ENCODE assay signal across 1 mouse cellular context in the genomic region with DNA sequence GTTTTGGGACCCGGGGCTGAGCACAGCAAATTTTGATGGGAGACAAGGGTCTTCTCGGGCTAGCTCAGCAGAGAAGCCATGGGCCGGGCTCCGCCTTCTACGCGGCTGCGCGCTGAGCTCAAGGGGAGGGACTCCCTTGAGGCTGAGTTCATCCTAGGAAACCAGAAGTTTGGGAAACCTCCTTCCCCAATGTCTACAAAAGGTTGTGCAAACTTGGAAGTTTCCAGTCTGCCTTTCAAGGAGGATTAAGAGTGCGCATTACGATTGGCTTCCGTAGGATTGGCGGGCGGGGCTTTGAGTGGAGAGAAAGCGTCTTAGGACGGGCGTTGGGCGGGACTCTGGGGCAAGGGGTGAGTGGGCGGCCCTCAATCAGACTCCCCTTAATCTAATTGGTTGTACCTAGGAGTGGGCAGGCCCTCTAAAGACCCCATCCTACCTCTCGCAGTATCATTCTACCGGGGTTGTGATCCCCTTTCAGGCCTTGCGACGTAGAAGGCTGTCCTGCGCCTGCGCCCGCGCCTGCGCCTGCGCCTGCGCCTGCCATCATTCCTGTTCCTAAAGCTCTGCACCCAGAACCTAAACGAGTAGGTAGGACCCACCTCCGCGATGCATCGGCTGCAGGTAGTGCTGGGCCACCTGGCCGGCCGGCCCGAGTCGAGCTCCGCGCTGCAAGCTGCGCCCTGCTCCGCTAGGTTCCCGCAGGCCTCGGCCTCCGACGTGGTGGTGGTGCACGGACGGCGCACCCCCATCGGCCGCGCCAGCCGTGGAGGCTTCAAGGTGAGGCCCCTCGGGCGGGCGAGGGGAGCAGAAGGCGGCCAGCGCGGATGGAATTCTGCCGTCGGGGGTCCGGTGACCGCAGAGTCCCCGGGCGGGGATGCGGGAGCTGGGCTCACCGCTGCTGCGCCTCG.
TF ChIP-seq lines count a peak whose summit lies in the region.

A gene (minus strand): TSS at position 503 of the 908 bp plus-strand sequence.

TF ChIP-seq in CH12.LX, 34 proteins besides CTCF, POLR2A, EP300 and RAD21 (continued from another document):
- TF ChIP-seq MEF2A (IDR thresholded peaks at IDR 0.05; ENCODE audit: borderline replicate concordance, low read depth, low read length) (peak; percentile 75), ETS1 (conservative IDR thresholded peaks at IDR 0.05; ENCODE audit: low read depth, low read length) (0 out of 2 replicates have a peak, but pooled peaks have one; percentile 16), POLR2AphosphoS2 (IDR thresholded peaks at IDR 0.05; ENCODE audit: low read depth, low read length) (no peak), CHD1 (IDR thresholded peaks at IDR 0.05; ENCODE audit: low read depth, low read length) (no peak), SIN3A (IDR thresholded peaks at IDR 0.05; ENCODE audit: low read length) (peak; percentile 69), USF2 (conservative IDR thresholded peaks at IDR 0.05; ENCODE audit: low read depth, low read length) (no peak), JUND (conservative IDR thresholded peaks at IDR 0.05; ENCODE audit: low read depth, low read length) (no peak), SMC3 (IDR thresholded peaks at IDR 0.05; ENCODE audit: low read depth, low read length) (no peak), MXI1 (IDR thresholded peaks at IDR 0.05; ENCODE audit: low read depth, low read length) (peak; percentile 55), TCF12 (IDR thresholded peaks at IDR 0.05; ENCODE audit: low read depth, low read length) (peak; percentile 29; the same call in 1 of the 2 replicates), BHLHE40 (IDR thresholded peaks at IDR 0.05; ENCODE audit: low read depth, low read length) (no peak), MAFK (IDR thresholded peaks at IDR 0.05; ENCODE audit: insufficient replicate concordance, low read length) (no peak), IRF4 (IDR thresholded peaks at IDR 0.05; ENCODE audit: low read depth, low read length) (peak; percentile 27; the same call in 1 of the 2 replicates), MAX (IDR thresholded peaks at IDR 0.05; ENCODE audit: low read length) (0 out of 2 replicates have a peak, but pooled peaks have one; percentile 20), UBTF (IDR thresholded peaks at IDR 0.05; ENCODE audit: low read depth, low read length) (no peak), ELF1 (IDR thresholded peaks at IDR 0.05; ENCODE audit: low read depth, low read length) (no peak; the same call in 1 of the 2 replicates), NRF1 (IDR thresholded peaks at IDR 0.05; ENCODE audit: low read depth, low read length) (peak; percentile 94), E2F4 (IDR thresholded peaks at IDR 0.05; ENCODE audit: insufficient replicate concordance, low read depth, low read length) (no peak), HCFC1 (IDR thresholded peaks at IDR 0.05; ENCODE audit: low read depth, low read length) (peak; percentile 54; the same call in 1 of the 2 replicates), MYC (IDR thresholded peaks at IDR 0.05; ENCODE audit: low read depth, low read length) (no peak), MAZ (IDR thresholded peaks at IDR 0.05; ENCODE audit: low read depth, low read length) (peak; percentile 67), KAT2A (IDR thresholded peaks at IDR 0.05; ENCODE audit: insufficient replicate concordance, low read length) (no peak), GABPA (IDR thresholded peaks at IDR 0.05; ENCODE audit: insufficient replicate concordance, low read depth, low read length) (no peak)
